Mouse (Mus musculus): ENCODE measurements at regions not wholly inside any gene's neighbourhood (a gene's known extent, or its start where the extent isn't known, plus 50 kb on each side); places are given as distances from the start of the nearest gene placed in this dataset.

DNA sequence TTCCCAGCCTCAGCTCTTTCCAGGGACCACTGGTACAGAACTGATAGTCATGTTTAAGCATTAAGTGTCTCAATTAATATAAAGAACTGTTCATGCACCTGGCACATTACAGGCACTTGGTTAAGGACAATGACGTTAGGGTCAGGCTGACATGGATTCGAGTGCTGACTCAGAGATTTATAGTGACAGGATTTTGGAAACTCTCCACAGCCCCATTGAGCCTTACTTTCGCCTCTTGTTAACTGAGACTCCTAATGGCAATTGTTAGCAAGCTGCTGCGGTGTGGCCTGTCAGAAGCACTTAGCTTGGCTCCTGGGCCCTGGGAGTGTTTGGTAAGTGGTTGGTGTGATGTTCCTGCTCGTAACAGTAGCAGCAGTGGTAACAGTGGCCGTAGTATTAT is 644.4 kb downstream of the Dhx35 start:
- TF ChIP-seq CTCF (IDR thresholded peaks at IDR 0.05; ENCODE audit: extremely low read depth, insufficient read depth, low read length) (no peak), POLR2A (IDR thresholded peaks at IDR 0.05; ENCODE audit: extremely low read depth, insufficient read depth, low read length) (no peak)

Measured in cortical plate, adult 2 months (tissue).